Mouse (Mus musculus) left cerebral cortex, postnatal 10 days (tissue): ENCODE results near the gene Eefsec. TPM values are rescaled to one million over a fixed set of nuclear protein-coding genes. Genes with fewer than 3 reads are reported as not detected.

Experiments
- DNase-seq, 2 experiments: peaks; one replicate each; pipeline ENCODE4 v3.0.0; 2021 to 2022; ENCODE audit warnings: low spot score in 2 of 2, mixed read lengths in 1 of 2; ENCODE audit errors: extremely low spot score in 1 of 2
- intact Hi-C: fragments of 180-260 bp; cut with DNase I; formaldehyde crosslinking; loops from one replicate; pipeline ENCODE4 v1.15.1; 2025
- total RNA-seq, 2 experiments: library from RNA; stranded (reverse); gene quantifications; 2 replicates each; pipeline ENCODE4 v1.2.3; 2021

The Eefsec gene
- total RNA-seq, 2 experiments from 2014 or later, result 22.2 to 24.1 TPM

- intact Hi-C loops, result loop anchor here (10.0 kb wide), 1 partner anchor 244 kb away; the partner anchor contains the start of gene Gata2
- DNase-seq, result peak; percentile 24 to 51
These were observed 7.3 kb downstream of the Eefsec start for GRCm38 (mm10) chr6:88439056-88439455.

DNA sequence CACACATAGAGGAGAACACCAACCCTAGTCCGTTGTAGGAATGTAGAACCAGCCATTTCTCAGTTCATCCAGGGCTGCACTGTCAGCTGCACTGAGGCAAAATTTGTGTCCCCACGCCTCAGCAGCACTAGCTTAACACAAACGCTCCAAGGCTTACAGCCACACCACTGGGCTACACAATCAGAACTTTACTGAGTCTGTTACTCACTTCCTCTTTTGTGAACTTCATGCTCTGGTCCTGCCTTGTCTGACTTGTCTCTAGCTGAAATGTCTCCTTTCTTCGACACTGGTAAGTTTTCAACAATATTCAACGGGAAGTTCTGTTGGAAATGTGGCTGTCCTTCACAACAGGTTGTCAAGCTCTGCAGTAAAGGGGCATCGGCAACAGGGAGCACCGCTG lies 10.7 kb downstream of the Eefsec start:
- no peak for DNase-seq
- intact Hi-C loops, result loop anchor here (10.0 kb wide), 1 partner anchor 241 kb away; the partner anchor contains the start of gene Gata2

DNA sequence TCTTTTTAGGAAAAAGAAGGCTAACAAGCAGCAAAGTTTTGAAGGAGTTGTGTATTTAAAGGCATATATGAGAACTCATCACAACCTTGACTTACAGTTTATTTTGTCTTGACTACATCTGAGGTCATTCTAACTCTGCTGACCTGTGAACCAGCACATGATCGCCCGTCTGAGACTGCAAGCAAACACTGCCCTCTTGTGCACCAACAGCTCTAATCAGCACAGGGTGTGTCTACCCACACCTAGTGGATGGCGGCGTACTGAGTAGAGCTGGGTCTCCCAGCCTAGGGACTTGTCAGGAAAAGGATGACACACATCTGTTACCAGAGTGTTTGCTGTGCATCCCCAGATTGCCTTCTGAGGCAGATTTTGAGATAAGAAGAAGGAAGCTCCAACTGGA lies 15.1 kb downstream of the Eefsec start:
- intact Hi-C loops, result loop anchor here (10.0 kb wide), 1 partner anchor 236 kb away; the partner anchor contains the start of gene Gata2
- peak in 1 of 2 experiments; percentile 44 for DNase-seq

DNA sequence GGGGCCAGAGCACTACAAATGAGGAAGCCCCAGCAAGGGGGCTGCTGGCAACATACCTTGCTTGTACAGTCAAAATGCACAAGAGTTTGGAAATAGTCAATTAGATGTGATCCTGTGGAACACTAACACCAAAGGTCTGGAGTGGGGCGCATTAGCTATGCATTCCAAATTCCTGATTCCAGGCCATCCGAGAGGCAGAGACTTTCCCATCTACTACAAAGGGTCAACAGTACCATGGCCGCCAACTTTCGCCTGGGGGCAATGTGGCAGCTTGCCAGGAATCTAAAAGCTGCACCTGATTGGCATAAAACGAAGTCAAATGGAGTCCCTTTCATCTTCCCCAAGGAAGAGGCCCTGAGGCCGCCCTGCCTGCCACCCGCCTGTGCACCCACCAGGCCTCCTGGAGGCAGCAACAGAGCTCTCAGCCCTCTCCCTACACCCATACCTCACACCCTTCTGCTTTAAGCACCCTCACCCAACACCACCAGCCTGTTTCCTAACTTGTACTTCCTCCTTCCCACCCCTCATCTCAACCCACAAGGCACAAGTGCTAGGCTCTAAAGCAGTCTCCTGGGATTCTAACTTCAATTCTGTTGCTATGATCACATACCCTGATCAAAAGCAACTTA lies 30.1 kb downstream of the Eefsec start:
- DNase-seq, result no peak
- intact Hi-C loops, result no loop called here

- intact Hi-C loops, result no loop called here
- DNase-seq, result no peak
These were observed 33.7 kb downstream of the Eefsec start for GRCm38 (mm10) chr6:88412604-88413003.

DNA sequence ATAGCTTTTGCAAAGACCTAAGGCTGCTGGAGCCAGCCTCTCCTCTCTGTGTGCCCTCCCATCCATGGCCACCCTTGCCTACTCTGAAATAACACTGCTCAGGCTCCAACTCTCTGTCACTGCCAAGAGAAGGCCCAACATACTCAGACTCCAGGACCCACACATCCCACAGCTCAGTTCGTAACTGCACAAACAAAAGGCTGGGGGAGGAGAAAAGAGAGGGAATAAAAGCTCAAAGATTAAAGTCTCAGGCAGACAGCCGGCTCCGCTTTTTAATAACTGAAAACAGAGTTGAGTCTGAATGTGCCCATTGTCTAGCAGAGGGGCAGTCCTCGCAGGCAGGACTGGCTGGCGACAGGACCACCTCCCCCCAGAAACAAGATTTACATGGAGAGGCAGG lies 36.8 kb downstream of the Eefsec start:
- intact Hi-C loops, result no loop called here
- no peak for DNase-seq

DNA sequence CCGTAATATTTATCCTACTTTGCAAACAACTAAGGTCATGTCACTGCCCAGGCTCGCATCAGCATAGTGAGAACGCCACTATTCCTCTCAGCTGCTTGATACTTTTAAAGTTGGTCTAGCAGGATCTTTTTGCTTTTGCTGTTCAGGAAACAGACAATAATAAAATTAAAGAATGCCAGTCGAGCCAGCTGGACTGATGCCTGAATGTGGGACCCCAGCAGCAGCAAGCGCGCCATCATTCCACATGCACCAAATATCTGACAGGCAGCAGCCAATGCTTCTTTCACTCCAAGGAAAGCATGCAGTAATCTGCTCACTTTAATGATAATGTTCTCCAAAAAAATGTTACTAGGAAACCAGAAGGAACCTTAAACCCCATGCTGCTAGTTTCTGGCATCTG lies 45.9 kb downstream of the Eefsec start:
- no peak for DNase-seq
- intact Hi-C loops, result no loop called here

DNA sequence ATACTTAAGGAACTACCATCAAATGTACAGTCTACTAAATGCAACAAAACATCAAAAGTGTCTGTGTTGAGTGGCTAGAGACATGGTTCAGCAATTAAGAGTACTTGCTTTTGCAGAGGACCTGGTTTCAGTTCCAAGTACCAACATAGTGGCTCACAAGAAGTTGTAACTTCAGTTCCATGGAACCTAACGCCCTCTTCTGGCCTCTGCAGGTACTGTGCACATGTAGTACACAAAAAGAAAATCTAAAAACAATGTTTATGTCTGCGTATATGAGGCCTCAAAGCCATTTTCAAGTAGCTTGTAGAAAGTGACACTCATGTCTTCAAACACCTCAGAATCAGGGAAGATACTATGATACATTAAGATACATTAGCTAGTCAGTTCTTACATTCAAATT lies 48.4 kb downstream of the Eefsec start:
- no peak for DNase-seq
- intact Hi-C loops, result no loop called here

DNA sequence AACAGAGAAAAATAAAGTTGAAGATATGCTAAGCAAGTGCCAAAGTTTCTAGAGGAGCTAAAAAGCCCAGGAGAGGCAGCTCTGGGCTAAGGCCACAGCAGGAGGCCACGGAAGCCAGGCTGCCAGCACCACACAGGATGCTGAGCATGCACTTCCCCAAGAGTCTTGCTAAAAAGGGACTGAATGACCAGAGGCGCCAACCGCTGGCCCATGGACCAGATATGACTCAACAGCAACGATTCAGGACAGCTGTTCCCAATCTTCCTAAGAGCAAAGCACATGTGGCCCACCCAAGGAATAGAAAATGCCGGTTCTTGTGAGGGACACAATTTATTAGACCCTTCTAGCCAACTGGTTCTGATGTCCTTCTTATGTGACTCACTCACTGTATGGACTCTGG lies 57.4 kb downstream of the Eefsec start:
- intact Hi-C loops, result no loop called here
- peak in 1 of 2 experiments; percentile 28 for DNase-seq

DNA sequence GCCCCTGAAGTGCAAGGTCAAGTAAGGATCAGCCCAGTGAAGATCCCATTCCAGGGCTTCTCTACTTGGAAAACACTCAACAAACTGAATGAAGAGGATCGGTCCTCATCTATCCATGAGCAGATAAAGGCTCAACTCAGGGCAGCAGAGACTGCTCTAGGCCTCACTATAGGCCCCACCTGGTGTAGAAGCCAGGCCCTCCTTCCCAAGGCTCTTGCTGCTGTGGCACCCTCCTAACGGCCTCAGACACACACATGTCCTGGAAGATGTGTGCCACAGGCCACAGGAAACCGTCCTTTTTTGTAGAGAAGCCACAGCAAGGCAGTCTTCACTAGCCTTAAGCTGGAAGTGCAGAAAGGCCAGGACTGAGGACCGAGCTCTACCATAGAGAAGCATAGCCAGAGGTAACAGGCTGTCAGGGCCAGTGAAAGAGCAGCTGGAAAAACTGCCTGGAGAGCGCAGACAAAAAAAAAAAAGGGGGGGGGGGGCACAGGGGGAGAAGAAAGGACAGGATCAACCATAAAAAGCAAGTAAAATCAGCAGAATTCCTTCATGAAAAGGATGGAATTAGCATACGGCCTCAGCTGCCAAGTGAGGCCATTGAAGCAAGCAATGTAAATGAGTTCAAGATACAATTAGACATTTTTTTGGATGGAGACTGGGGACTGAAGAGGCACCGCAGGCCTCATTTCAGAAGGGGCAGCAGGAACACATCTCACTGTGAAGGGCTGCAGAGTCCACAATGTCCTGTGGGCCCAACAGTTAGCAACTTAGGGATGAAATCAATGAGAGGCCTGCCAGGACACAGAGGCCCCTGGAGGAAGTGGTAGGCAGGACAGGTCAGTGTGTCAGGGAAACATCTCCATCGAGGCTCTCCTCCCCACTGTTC lies 58.3 kb downstream of the Eefsec start:
- DNase-seq, result no peak
- intact Hi-C loops, result no loop called here

DNA sequence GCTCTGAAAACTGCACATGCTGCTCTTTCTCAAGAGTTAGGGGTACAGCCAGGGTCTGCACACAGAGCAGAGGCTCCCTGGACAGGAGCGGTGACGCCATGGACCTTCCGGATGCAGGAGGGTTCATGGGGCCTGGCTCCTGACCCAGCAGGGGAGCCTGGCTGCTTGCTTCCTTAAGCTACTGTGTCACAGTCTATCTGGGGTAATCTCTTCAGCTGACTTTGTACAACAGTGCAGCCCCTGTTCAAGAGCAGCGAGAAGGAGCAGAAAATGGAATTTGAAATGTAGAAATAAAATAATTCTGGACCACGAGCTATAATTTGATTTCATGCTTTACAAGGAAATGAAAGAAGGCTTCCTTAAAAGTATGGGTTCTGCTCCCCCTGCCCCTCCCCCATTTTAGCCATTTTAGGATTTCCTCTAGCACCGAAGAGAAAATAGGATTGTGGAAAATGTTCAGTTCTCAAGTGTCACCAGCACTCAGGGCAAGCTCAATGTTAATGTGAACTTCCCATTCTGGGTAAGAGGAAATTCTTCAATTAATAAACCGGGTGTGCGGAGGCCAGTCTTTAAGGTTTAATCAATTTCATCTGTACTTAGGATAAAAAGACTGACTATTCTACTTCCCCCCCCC lies 61.8 kb downstream of the Eefsec start:
- peak in 1 of 2 experiments; percentile 41 for DNase-seq
- intact Hi-C loops, result no loop called here

DNA sequence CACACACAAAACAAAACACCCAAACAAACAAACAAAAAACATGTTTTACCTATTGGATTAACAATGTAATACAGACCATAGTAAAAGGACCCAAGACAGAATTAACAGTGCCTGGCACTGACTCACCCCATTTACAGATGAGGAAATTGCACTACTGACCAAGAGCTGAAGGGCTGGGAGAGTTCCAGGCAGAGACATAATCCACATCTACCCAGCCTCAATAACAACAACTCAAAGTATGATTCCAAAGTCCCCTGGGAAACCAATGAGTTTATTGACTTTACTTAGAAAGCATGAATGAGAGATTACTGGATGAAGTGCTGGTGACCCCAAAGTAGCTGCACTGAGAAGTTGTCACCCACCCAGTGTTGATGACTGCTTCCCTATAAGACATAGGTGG lies 62.6 kb downstream of the Eefsec start:
- no peak for DNase-seq
- intact Hi-C loops, result no loop called here

DNA sequence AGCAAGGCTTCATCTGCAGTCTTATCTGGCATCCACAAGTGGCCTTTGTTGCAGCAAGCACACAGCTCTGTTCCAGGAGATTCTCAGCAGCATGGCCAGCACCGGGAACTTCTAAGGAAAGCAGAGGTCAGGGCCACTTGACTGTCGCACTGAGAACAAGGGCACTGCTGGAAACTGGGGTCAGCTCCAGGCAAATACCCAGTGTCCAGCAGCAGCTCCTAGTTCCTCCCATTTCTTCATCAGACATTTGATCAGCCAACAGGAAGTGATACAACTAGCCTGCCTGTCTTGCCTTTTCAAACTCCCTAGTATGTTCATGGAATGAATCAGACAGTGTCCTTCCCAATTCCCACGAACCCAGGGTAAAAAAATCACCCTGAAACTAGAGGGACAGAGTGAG lies 66.6 kb downstream of the Eefsec start:
- intact Hi-C loops, result no loop called here
- DNase-seq, result peak in 1 of 2 experiments; percentile 29

GRCm38 (mm10) chr6:88378829-88379228 lies 67.5 kb downstream of the Eefsec start:
- intact Hi-C loops, result no loop called here
- DNase-seq, result no peak

- intact Hi-C loops, result no loop called here
- DNase-seq, result no peak
These were observed 72.1 kb downstream of the Eefsec start for GRCm38 (mm10) chr6:88374247-88374646.

DNA sequence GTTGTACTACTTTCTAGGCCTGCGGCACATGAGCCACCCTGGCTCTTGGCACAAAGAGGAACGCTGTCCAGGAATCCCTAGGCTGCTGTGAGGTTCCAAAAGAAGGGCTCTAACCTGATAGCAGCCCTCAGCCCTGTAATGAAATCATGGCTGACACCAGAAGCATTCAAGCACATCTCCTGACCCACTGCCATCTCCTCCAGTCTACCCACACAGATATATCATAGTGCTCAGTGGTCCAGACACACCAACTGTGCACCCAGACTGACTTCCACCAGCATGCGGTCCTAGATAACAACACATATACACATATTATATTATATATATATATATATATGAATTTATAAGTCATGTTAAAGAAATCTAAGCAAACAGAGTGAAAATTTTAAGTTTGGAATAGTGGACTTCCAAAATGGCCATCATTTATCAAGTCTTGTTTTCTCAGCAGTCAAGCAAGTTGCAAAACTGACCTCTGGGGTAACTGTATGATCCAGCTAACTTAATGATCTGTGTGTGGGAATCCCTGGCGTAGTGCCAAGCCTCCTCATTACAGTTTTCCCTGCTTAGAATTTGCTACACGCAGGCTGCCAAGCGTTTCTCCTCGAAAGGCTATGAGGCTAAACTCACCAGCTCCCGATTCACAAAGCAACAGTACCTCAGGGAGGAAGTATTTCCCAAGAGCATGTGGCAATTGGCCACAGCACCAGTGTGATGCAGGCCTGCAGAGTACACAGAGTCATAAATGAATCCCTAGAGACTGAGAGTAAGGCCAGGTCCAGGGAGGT lies 76.3 kb downstream of the Eefsec start:
- intact Hi-C loops, result no loop called here
- DNase-seq, result peak in 1 of 2 experiments; percentile 38

GRCm38 (mm10) chr6:88363475-88364012 lies 82.8 kb downstream of the Eefsec start:
- intact Hi-C loops, result no loop called here
- no peak for DNase-seq

DNA sequence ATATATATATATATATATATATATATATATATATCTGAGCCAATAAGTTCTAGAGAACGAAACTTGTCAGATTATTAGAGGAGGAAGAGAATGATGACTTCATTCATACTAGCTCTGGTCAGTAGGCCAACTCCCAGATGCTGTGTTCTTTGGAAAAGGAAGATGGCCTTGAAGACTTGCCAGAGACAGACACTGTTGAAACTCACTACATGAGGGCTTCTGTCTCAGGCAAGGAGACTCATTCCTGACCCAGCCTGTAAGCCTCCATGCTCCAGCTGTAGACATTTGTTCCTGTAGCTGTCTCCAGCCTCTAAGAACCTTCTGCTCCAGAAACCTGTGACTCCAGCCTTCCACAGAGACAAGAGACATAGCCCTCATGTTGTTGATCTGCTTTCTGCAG lies 85.2 kb downstream of the Eefsec start:
- intact Hi-C loops, result no loop called here
- DNase-seq, result no peak

- intact Hi-C loops, result no loop called here
- DNase-seq, result no peak
These were observed 88.1 kb downstream of the Eefsec start for GRCm38 (mm10) chr6:88358210-88358609.
